Mouse (Mus musculus) bone marrow, adult 2 months (tissue): Measurements from ENCODE around the gene Olfr1461.

Experiments
- CTCF ChIP-seq: fragments of 200-500 bp; IDR thresholded peaks from 2 replicates; pipeline ENCODE4 v1.5.1; 2011; ENCODE audit warnings: low read length, control low read depth; ENCODE audit not compliant: control insufficient read depth, insufficient read depth
- POLR2A ChIP-seq: fragments of 200-500 bp; IDR thresholded peaks from 2 replicates; pipeline ENCODE4 v1.6.1; 2011; ENCODE audit warnings: low read depth, mild to moderate bottlenecking, control low read depth, low read length, borderline replicate concordance; ENCODE audit not compliant: control insufficient read depth

DNA sequence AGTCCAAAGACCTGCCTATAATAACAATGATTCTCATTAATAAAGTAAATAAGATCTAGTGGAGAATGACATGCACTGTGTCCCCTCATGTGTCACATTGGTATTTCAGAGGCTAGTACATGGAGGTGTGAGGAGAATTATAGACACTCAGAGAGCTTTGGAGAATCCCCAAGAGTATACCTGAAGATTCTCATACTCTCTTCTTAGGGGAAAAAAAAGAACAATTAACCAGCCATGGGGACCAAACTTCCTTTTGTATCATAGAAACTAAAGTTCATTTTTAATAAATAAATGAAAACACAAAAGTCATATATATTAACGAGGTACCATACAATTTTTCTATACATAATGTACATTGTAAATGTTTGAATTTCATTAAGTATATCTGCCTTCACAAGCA, 13.4 kb upstream of the Olfr1461 start, which contains the start of gene Olfr1459:
- no peak for TF ChIP-seq POLR2A
- no peak for TF ChIP-seq CTCF
